Mouse (Mus musculus) mesoderm, embryonic 11.5 days (tissue): ENCODE results near the gene Zbtb34.

Source experiments
- DNase-seq: peaks from one replicate; pipeline ENCODE4 v3.0.0-alpha.2; 2012; ENCODE audit warnings: low read depth, low spot score

The Zbtb34 gene

GRCm38 (mm10) chr2:33401217-33401616 lies 29.9 kb downstream of the Zbtb34 start:
- no peak for DNase-seq

- DNase-seq = no peak
These were observed 30.6 kb downstream of the Zbtb34 start for GRCm38 (mm10) chr2:33400541-33400940.

GRCm38 (mm10) chr2:33399091-33399490 lies 32.0 kb downstream of the Zbtb34 start:
- no peak for DNase-seq

GRCm38 (mm10) chr2:33397036-33397435 lies 34.1 kb downstream of the Zbtb34 start:
- DNase-seq = no peak

GRCm38 (mm10) chr2:33395053-33395452 lies 36.1 kb downstream of the Zbtb34 start:
- no peak for DNase-seq

- no peak for DNase-seq
These were observed 37.0 kb downstream of the Zbtb34 start for GRCm38 (mm10) chr2:33393951-33394635.

GRCm38 (mm10) chr2:33393021-33393420 lies 38.1 kb downstream of the Zbtb34 start:
- DNase-seq = no peak

- DNase-seq = no peak
These were observed 59.3 kb downstream of the Zbtb34 start for GRCm38 (mm10) chr2:33371648-33372408.

GRCm38 (mm10) chr2:33370777-33371647 lies 60.1 kb downstream of the Zbtb34 start, which contains the start of gene Ralgps1:
Gene Ralgps1, minus strand, starts transcription at chr2:33371486.
- peak; percentile 96 for DNase-seq

- DNase-seq = no peak
These were observed 60.8 kb downstream of the Zbtb34 start for GRCm38 (mm10) chr2:33370276-33370776.

- no peak for DNase-seq
These were observed 61.7 kb downstream of the Zbtb34 start for GRCm38 (mm10) chr2:33369453-33369852.

- DNase-seq = no peak
These were observed 62.6 kb downstream of the Zbtb34 start for GRCm38 (mm10) chr2:33368486-33368885.

GRCm38 (mm10) chr2:33365703-33366471 lies 65.2 kb downstream of the Zbtb34 start:
- DNase-seq = no peak

GRCm38 (mm10) chr2:33364656-33365055 lies 66.5 kb downstream of the Zbtb34 start:
- DNase-seq = no peak

- DNase-seq = no peak
These were observed 67.2 kb downstream of the Zbtb34 start for GRCm38 (mm10) chr2:33363890-33364289.

- DNase-seq = no peak
These were observed 69.9 kb downstream of the Zbtb34 start for GRCm38 (mm10) chr2:33361139-33361716.

GRCm38 (mm10) chr2:33360564-33360963 lies 70.6 kb downstream of the Zbtb34 start:
- no peak for DNase-seq

GRCm38 (mm10) chr2:33359184-33359583 lies 71.9 kb downstream of the Zbtb34 start:
- DNase-seq = no peak

- no peak for DNase-seq
These were observed 73.8 kb downstream of the Zbtb34 start for GRCm38 (mm10) chr2:33357250-33357838.
